Mouse (Mus musculus): ENCODE measurements at regions not wholly inside any gene's neighbourhood (a gene's known extent, or its start where the extent isn't known, plus 50 kb on each side); places are given as distances from the start of the nearest gene placed in this dataset.

DNA sequence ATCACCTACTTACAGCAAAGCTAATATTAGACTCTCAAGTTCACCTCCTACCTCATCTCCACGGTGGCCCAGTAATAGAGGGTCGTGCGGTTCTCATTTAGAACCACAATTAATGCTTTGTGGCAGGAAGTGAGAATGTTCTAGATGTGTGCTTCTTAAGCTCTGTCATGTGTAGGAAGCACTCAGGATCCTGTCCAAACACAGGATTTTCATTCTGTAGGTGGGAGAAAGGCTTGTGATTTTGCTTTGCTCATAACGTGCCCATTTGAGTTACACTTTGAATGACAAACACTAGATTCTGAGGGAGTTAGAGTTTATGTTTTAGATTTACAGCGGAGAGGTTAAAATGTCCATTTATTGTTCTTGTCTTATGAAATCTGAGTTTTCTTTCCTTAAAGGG is 308.0 kb upstream of the Gm15217 start:
- Histone ChIP-seq H3K36me3 (ENCODE audit: control insufficient read depth, insufficient read depth, low read length, poor library complexity, severe bottlenecking) (no peaks in the 10 kb centered on the region), H3K4me3 (ENCODE audit: insufficient read depth in 1 of 2, low read depth in 1 of 2, low read length in 2 of 2, poor library complexity in 1 of 2, severe bottlenecking in 1 of 2) (no peak overlapping the region), H3K4me1 (ENCODE audit: control insufficient read depth in 2 of 2, insufficient read depth in 2 of 2, low read length in 2 of 2, poor library complexity in 1 of 2) (no peaks in the 10 kb centered on the region), H3K9me3 (ENCODE audit: control insufficient read depth, insufficient read depth, low read depth, low read length) (no peaks in the 10 kb centered on the region), H3K9ac (ENCODE audit: insufficient read depth, low read depth, low read length, poor library complexity, severe bottlenecking) (no peak overlapping the region), H3K27ac (ENCODE audit: insufficient read depth, low read depth, low read length, poor library complexity, severe bottlenecking) (no peak overlapping the region)
- TF ChIP-seq MAFK (IDR thresholded peaks at IDR 0.05; ENCODE audit: insufficient read depth, low read depth, low read length) (no peak), HCFC1 (IDR thresholded peaks at IDR 0.05; ENCODE audit: borderline replicate concordance, insufficient read depth, low read length) (no peak), ZNF384 (IDR thresholded peaks at IDR 0.05; ENCODE audit: low read depth, low read length) (no peak), CHD2 (IDR thresholded peaks at IDR 0.05; ENCODE audit: low read depth, low read length) (no peak), ZC3H11A (IDR thresholded peaks at IDR 0.05; ENCODE audit: borderline replicate concordance, low read depth, low read length) (no peak)
- in situ Hi-C loops (cut with MboI; ENCODE audit: low sequenced_read_pairs in 2 of 2, unreplicated experiment in 2 of 2), result no loop called here
- no peak for DNase-seq (ENCODE audit: low read depth, low spot score)

GRCm38 (mm10) chr14:46076738-46077137 is 302.5 kb upstream of the Gm15217 start:
- Histone ChIP-seq H3K27ac (ENCODE audit: insufficient read depth, low read depth, low read length, poor library complexity, severe bottlenecking) (no peak overlapping the region), H3K4me1 (ENCODE audit: control insufficient read depth in 2 of 2, insufficient read depth in 2 of 2, low read length in 2 of 2, poor library complexity in 1 of 2) (no peaks in the 10 kb centered on the region), H3K9ac (ENCODE audit: insufficient read depth, low read depth, low read length, poor library complexity, severe bottlenecking) (no peak overlapping the region), H3K9me3 (ENCODE audit: control insufficient read depth, insufficient read depth, low read depth, low read length) (no peaks in the 10 kb centered on the region), H3K36me3 (ENCODE audit: control insufficient read depth, insufficient read depth, low read length, poor library complexity, severe bottlenecking) (no peaks in the 10 kb centered on the region), H3K4me3 (ENCODE audit: insufficient read depth in 1 of 2, low read depth in 1 of 2, low read length in 2 of 2, poor library complexity in 1 of 2, severe bottlenecking in 1 of 2) (no peak overlapping the region)
- peak; percentile 29 for DNase-seq (ENCODE audit: low read depth, low spot score)
- TF ChIP-seq ZC3H11A (IDR thresholded peaks at IDR 0.05; ENCODE audit: borderline replicate concordance, low read depth, low read length), result peak; percentile 81
- no peak for TF ChIP-seq HCFC1 (IDR thresholded peaks at IDR 0.05; ENCODE audit: borderline replicate concordance, insufficient read depth, low read length)
- TF ChIP-seq MAFK (IDR thresholded peaks at IDR 0.05; ENCODE audit: insufficient read depth, low read depth, low read length), result no peak
- in situ Hi-C loops (cut with MboI; ENCODE audit: low sequenced_read_pairs in 2 of 2, unreplicated experiment in 2 of 2), result no loop called here

DNA sequence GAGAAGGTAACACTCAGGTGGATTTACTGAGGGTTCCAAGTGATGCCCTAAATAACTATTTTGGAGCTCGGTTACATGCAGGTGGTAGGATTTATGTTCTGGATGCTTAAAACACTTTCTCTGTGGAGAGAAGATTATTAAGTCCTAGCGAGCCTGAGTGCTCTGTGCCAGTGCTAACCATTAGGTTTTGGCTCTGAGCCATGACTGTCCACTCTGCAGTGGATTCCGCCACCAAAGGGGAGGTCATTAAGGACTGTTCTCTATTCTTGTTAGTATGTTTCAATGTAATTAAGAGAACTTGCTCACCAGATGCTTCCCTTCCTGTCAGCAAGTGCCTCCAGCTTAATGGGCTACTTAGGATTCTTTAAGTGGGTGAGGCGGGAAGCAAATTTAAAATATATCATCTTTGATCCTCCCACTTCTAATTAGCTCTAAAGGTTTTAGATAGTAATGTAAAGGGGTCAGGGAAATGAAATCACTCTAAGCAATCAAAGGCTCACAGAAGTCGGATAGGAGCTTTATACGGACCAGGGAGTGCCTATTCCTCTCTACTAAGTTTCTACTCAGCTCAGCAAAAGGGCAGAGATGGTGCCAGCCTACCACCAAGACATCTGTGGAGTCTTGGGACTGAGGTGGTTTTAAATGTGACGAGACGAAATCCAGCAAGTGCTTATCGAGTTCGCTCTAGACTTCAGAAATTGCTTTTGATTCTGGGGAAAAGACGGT is 301.6 kb upstream of the Gm15217 start:
- Histone ChIP-seq H3K27ac (ENCODE audit: insufficient read depth, low read depth, low read length, poor library complexity, severe bottlenecking) (no peak overlapping the region), H3K4me1 (ENCODE audit: control insufficient read depth in 2 of 2, insufficient read depth in 2 of 2, low read length in 2 of 2, poor library complexity in 1 of 2) (no peaks in the 10 kb centered on the region), H3K9me3 (ENCODE audit: control insufficient read depth, insufficient read depth, low read depth, low read length) (no peaks in the 10 kb centered on the region), H3K4me3 (ENCODE audit: insufficient read depth in 1 of 2, low read depth in 1 of 2, low read length in 2 of 2, poor library complexity in 1 of 2, severe bottlenecking in 1 of 2) (no peak overlapping the region), H3K36me3 (ENCODE audit: control insufficient read depth, insufficient read depth, low read length, poor library complexity, severe bottlenecking) (no peaks in the 10 kb centered on the region), H3K9ac (ENCODE audit: insufficient read depth, low read depth, low read length, poor library complexity, severe bottlenecking) (no peak overlapping the region)
- in situ Hi-C loops (cut with MboI; ENCODE audit: low sequenced_read_pairs in 2 of 2, unreplicated experiment in 2 of 2), result no loop called here
- TF ChIP-seq HCFC1 (IDR thresholded peaks at IDR 0.05; ENCODE audit: borderline replicate concordance, insufficient read depth, low read length) (no peak), ZNF384 (IDR thresholded peaks at IDR 0.05; ENCODE audit: low read depth, low read length) (no peak), CHD2 (IDR thresholded peaks at IDR 0.05; ENCODE audit: low read depth, low read length) (no peak), ZC3H11A (IDR thresholded peaks at IDR 0.05; ENCODE audit: borderline replicate concordance, low read depth, low read length) (no peak), MAFK (IDR thresholded peaks at IDR 0.05; ENCODE audit: insufficient read depth, low read depth, low read length) (no peak)
- no peak for DNase-seq (ENCODE audit: low read depth, low spot score)

- no peak overlapping the region for H3K4me3 ChIP-seq (ENCODE audit: insufficient read depth in 1 of 2, low read depth in 1 of 2, low read length in 2 of 2, poor library complexity in 1 of 2, severe bottlenecking in 1 of 2)
- H3K9me3 ChIP-seq (ENCODE audit: control insufficient read depth, insufficient read depth, low read depth, low read length), result no peaks in the 10 kb centered on the region
- no peak for DNase-seq (ENCODE audit: low read depth, low spot score)
- H3K9ac ChIP-seq (ENCODE audit: insufficient read depth, low read depth, low read length, poor library complexity, severe bottlenecking), result no peak overlapping the region
- no peaks in the 10 kb centered on the region for H3K4me1 ChIP-seq (ENCODE audit: control insufficient read depth in 2 of 2, insufficient read depth in 2 of 2, low read length in 2 of 2, poor library complexity in 1 of 2)
- TF ChIP-seq HCFC1 (IDR thresholded peaks at IDR 0.05; ENCODE audit: borderline replicate concordance, insufficient read depth, low read length), result no peak
- no peak for TF ChIP-seq MAFK (IDR thresholded peaks at IDR 0.05; ENCODE audit: insufficient read depth, low read depth, low read length)
- no peak for TF ChIP-seq CHD2 (IDR thresholded peaks at IDR 0.05; ENCODE audit: low read depth, low read length)
- TF ChIP-seq ZC3H11A (IDR thresholded peaks at IDR 0.05; ENCODE audit: borderline replicate concordance, low read depth, low read length), result no peak
- no peaks in the 10 kb centered on the region for H3K36me3 ChIP-seq (ENCODE audit: control insufficient read depth, insufficient read depth, low read length, poor library complexity, severe bottlenecking)
- in situ Hi-C loops (cut with MboI; ENCODE audit: low sequenced_read_pairs in 2 of 2, unreplicated experiment in 2 of 2), result no loop called here
- H3K27ac ChIP-seq (ENCODE audit: insufficient read depth, low read depth, low read length, poor library complexity, severe bottlenecking), result no peak overlapping the region
Observed at GRCm38 (mm10) chr14:46082646-46083045, 296.6 kb upstream of the Gm15217 start.

Data from ES-E14 (cell line).